Mouse (Mus musculus) embryonic facial prominence, embryonic 10.5 days (tissue): ENCODE measurements around the gene Cfap73. TPM values are rescaled to one million over a fixed set of nuclear protein-coding genes. Genes with fewer than 3 reads are reported as not detected.

Experiments used
- DNase-seq: peaks from one replicate; pipeline ENCODE4 v3.0.0-alpha.2; 2017; ENCODE audit warnings: low spot score
- H3K27ac ChIP-seq: fragments of 300-500 bp; sonication (generic); replicated peaks from 2 replicates; pipeline ENCODE4 v1.5.1; 2016; ENCODE audit warnings: mild to moderate bottlenecking
- H3K27me3 ChIP-seq: fragments of 300-500 bp; sonication (generic); replicated peaks from 2 replicates; pipeline ENCODE4 v1.6.1; 2016; ENCODE audit warnings: low read depth, mild to moderate bottlenecking; ENCODE audit not compliant: poor library complexity, severe bottlenecking
- H3K36me3 ChIP-seq: fragments of 300-500 bp; sonication (generic); replicated peaks from 2 replicates; pipeline ENCODE4 v1.6.1; 2016; ENCODE audit warnings: mild to moderate bottlenecking, moderate library complexity
- H3K4me1 ChIP-seq: fragments of 300-500 bp; sonication (generic); 2 replicates; pipeline ENCODE4 v1.6.1; 2016
- H3K4me3 ChIP-seq: fragments of 300-500 bp; sonication (generic); 2 replicates; pipeline ENCODE4 v1.5.1; 2016; ENCODE audit warnings: mild to moderate bottlenecking, moderate library complexity
- H3K9me3 ChIP-seq: fragments of 300-500 bp; sonication (generic); 2 replicates; pipeline ENCODE4 v1.6.1; 2016; ENCODE audit warnings: mild to moderate bottlenecking
- WGBS: fragments of 180-500 bp; shearing (Covaris S2); methylation state at CpG from one replicate; pipeline ENCODE4 v1.1.7; 2016; 5-methylcytosine and 5-hydroxymethylcytosine counted together
- polyA plus RNA-seq: library from polyadenylated mRNA; unstranded; fragments of >200 nt; fragmentation: Nextera tagmentation; extraction: Ambion mirVana; gene quantifications from 2 replicates; pipeline ENCODE4 v1.2.1, GENCODE M21; 2016

Gene Cfap73
- polyA plus RNA-seq, 1 experiment from 2014 or later = 0.27 TPM

GRCm38 (mm10) chr5:120621078-120621765, 12.8 kb downstream of the Cfap73 start:
- Histone ChIP-seq H3K9me3 (no peaks in the 10 kb centered on the region; the same call in 1 of the 2 replicates), H3K4me3 (no peak overlapping the region), H3K4me1 (peaks cover 6% of the 10 kb centered on the region), H3K27ac (no peak overlapping the region), H3K36me3 (peaks cover 100% of the 10 kb centered on the region), H3K27me3 (no peaks in the 10 kb centered on the region)
- no peak for DNase-seq
- 95% methylated on average over 23 of the region's 23 CpGs for WGBS

DNA sequence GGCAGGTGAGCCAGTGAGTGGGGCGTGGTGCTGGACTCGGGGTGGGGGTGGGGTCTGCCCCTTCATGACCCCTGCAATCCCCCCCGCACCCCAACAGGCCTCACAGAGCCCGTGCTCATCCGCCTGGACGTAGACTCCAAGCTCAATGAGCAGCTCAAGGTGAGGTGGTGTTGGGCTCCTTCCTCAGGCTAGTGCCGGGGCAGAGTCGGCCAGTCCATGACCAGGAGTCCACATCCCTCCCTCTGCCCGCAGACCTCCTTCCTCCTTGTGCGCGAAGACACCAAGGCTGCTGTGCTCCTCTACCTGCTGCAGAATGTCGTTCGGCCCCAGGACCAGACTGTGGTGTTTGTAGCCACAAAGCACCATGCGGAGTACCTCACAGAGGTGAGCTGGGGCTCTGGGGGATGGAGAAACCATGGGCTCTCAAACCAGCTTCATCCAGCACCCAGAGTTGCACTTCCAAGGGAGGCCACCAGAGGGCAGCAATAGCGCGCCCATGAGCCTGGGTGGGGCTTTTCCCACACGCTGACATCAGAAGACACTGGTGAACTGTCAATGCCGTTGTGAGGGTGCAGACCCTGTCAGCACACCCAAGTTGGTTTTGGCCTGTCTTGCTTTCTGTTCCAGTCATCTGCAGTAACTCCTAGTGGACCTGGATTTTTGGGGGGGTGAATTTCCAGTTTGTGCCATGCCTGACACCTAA, 13.5 kb downstream of the Cfap73 start:
- 69% methylated on average over 18 of the region's 18 CpGs for WGBS
- peak; percentile 84 for DNase-seq
- no peak overlapping the region for H3K27ac ChIP-seq
- no peaks in the 10 kb centered on the region for H3K27me3 ChIP-seq
- H3K4me1 ChIP-seq = no peaks in the 10 kb centered on the region
- H3K9me3 ChIP-seq = peaks cover 6% of the 10 kb centered on the region
- peaks cover 100% of the 10 kb centered on the region for H3K36me3 ChIP-seq
- no peak overlapping the region for H3K4me3 ChIP-seq

- DNase-seq = peak; percentile 67
- H3K27ac ChIP-seq = no peak overlapping the region
- peaks cover 95% of the 10 kb centered on the region for H3K36me3 ChIP-seq
- H3K27me3 ChIP-seq = no peaks in the 10 kb centered on the region
- H3K9me3 ChIP-seq = peaks cover 7% of the 10 kb centered on the region
- H3K4me3 ChIP-seq = no peak overlapping the region
- 17% methylated on average over 5 of the region's 5 CpGs for WGBS
- no peaks in the 10 kb centered on the region for H3K4me1 ChIP-seq
These were observed 14.8 kb downstream of the Cfap73 start for GRCm38 (mm10) chr5:120619201-120619600.

DNA sequence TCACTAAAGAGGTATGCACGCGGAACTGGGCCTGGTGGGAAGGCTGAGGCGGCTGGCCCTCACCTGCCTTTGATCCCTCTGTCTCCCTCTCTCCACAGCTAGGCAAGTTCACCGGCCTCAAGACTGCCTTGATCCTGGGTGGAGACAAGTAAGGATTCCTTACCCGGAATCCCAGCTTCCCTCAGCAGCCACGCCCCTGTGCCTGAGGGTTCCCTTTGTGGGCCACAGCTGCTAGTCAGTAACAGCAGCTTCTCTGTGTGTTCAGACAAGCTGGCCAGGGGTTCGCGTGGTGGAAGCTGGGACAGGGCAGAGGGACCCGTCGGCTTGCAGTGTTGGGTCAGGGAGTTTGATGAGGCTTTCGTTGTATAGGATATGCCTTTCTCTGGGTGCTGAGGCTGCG, 15.3 kb downstream of the Cfap73 start:
- DNase-seq = no peak
- H3K4me1 ChIP-seq = peaks cover 4% of the 10 kb centered on the region
- no peak overlapping the region for H3K27ac ChIP-seq
- H3K36me3 ChIP-seq = peaks cover 91% of the 10 kb centered on the region
- H3K9me3 ChIP-seq = peaks cover 7% of the 10 kb centered on the region
- H3K27me3 ChIP-seq = no peaks in the 10 kb centered on the region
- H3K4me3 ChIP-seq = no peak overlapping the region
- WGBS = 86% methylated on average over 12 of the region's 12 CpGs

- H3K9me3 ChIP-seq = peaks cover 7% of the 10 kb centered on the region
- DNase-seq = peak; percentile 40
- peaks cover 64% of the 10 kb centered on the region for H3K36me3 ChIP-seq
- 95% methylated on average over 4 of the region's 4 CpGs for WGBS
- H3K4me1 ChIP-seq = peaks cover 17% of the 10 kb centered on the region
- no peak overlapping the region for H3K27ac ChIP-seq
- H3K27me3 ChIP-seq = no peaks in the 10 kb centered on the region
- H3K4me3 ChIP-seq = no peak overlapping the region
These were observed 18.1 kb downstream of the Cfap73 start for GRCm38 (mm10) chr5:120615903-120616302.

DNA sequence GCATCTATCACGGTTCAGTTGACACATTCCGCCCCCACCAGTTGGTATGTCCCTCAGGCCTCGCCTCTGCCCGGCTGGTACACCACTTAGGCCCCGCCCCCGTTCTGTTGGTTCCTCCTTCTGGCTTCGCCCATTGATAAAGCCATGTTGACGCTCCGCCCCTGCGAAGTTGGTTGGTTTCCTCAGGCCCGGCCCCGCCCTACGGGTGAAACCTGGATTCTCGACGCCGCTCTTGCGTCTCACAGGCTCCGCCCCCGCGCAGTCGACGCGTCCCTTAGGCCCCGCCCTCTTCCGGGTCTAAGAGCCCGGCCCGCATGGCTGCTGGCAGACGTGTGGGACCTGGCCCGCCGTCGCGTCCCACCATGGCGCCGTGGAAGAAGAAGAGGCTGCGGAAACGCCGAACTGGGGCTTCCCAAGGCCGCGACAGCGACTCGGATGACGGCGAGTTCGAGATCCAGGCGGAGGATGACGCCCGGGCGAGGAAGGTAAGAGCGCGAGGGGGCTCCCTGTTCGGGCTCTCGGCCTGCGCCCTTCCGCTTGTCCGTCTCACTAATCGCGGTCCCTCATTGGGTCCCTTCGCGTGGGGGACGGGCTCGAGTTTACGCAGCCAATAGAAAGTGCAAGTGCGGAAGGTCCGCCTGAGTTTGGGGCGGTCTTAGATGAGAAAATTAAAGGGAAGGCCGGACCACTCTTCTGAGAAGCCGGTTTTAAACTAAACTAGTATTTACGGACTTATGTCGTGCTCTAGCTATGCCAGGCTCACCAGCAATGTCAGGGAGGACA, 21.0 kb downstream of the Cfap73 start:
- Histone ChIP-seq H3K36me3 (peaks cover 59% of the 10 kb centered on the region), H3K9me3 (peaks cover 7% of the 10 kb centered on the region), H3K27me3 (no peaks in the 10 kb centered on the region), H3K4me1 (peaks cover 19% of the 10 kb centered on the region), H3K4me3 (peak overlapping the region; percentile 78), H3K27ac (peak overlapping the region; percentile 96)
- under 1% methylated on average over 69 of the region's 69 CpGs for WGBS
- DNase-seq = peak; percentile 100

DNA sequence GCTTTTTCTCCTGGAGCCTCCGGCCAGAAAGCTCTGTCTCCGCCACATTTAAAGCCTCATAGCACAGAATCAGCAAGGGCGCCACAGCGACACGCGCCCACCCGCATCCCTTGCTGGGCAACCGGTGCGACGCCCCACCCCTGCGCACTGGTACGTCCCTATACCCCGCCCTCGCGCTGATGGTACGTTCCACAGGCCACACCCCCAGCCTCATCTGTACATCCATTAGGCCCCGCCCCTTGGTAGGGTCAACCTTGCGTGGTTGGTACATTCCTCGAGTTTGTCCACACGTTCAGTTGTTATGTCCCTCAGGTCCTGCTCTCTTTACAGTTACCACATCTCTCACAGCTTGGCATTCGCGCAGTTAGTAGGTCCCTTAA, 21.6 kb downstream of the Cfap73 start, which contains the start of the genes Rita1 and Ddx54:
Gene Rita1 (minus strand): TSS at position 148 of the 380 bp plus-strand sequence.
Gene Ddx54 (plus strand): TSS at position 298 of the 380 bp plus-strand sequence.
- Histone ChIP-seq H3K36me3 (peaks cover 55% of the 10 kb centered on the region), H3K27ac (peak within 1 kb of the TSS; percentile 96), H3K9me3 (peaks cover 7% of the 10 kb centered on the region), H3K27me3 (no peaks in the 10 kb centered on the region), H3K4me3 (peak within 1 kb of the TSS; percentile 78), H3K4me1 (peaks cover 19% of the 10 kb centered on the region)
- DNase-seq = peak; percentile 97
- under 1% methylated on average over 22 of the region's 22 CpGs for WGBS

GRCm38 (mm10) chr5:120611416-120611815, 22.6 kb downstream of the Cfap73 start:
- no peak for DNase-seq

DNA sequence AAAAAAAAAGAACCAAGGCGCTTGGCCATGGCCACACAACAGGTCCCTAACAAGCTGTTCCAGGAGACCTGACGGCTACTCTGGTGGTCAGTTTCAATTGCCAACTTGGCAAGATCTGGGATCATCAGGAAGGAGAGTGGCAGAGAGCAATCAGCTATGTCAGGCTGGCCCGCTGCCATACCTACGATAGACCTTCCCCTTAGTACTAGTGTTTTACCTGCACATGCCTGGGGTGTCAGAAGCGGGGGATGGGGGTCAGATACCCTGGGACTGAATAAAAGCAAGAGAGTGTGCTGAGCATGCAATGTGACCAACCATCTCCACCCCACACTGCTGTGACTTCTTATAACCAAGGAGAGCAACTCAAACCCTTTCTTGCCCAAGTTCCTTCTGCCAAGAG, 23.1 kb downstream of the Cfap73 start:
- no peaks in the 10 kb centered on the region for H3K27me3 ChIP-seq
- H3K27ac ChIP-seq = no peak overlapping the region
- H3K4me3 ChIP-seq = peak overlapping the region; percentile 78
- H3K9me3 ChIP-seq = peaks cover 5% of the 10 kb centered on the region
- H3K36me3 ChIP-seq = peaks cover 40% of the 10 kb centered on the region
- 92% methylated on average over 5 of the region's 5 CpGs for WGBS
- DNase-seq = no peak
- H3K4me1 ChIP-seq = peaks cover 19% of the 10 kb centered on the region

More at GRCm38 (mm10) chr5:120611416-120611815, 22.6 kb downstream of the Cfap73 start:
- Histone ChIP-seq H3K36me3 (peaks cover 45% of the 10 kb centered on the region), H3K9me3 (peaks cover 7% of the 10 kb centered on the region), H3K27ac (peak overlapping the region; percentile 44), H3K27me3 (no peaks in the 10 kb centered on the region), H3K4me3 (peak overlapping the region; percentile 78), H3K4me1 (peaks cover 19% of the 10 kb centered on the region)
- 52% methylated on average over 8 of the region's 8 CpGs for WGBS

DNA sequence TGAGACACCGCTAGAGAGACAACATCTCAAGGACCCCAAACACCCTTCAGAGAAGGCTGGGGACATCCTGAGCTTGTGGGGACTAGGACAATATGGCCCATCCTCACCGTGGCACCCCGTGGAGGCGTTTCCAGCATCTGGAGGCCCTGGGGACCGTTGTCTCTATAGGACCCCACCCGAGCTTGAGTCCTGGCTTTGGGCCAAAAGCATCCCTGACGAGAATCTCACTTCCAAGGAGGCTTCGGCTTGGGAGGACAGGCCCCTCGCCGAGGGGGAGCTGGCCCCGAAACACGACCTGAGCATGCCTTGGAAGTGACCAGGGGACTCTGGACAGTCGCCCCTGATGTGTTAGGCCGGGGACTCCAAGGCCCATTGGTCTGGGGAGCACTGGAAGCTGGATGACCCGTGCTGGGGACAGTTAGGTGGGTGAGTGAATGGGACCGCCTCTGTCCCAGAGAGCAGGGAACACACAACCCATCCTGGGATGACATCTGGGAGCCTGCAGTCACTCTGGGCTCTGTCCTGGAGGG, 24.7 kb downstream of the Cfap73 start:
- Histone ChIP-seq H3K4me3 (no peak overlapping the region), H3K27ac (no peak overlapping the region), H3K36me3 (peaks cover 27% of the 10 kb centered on the region), H3K4me1 (peaks cover 27% of the 10 kb centered on the region), H3K27me3 (no peaks in the 10 kb centered on the region), H3K9me3 (no peaks in the 10 kb centered on the region)
- no peak for DNase-seq
- WGBS = 87% methylated on average over 16 of the region's 16 CpGs

- 82% methylated on average over 3 of the region's 3 CpGs for WGBS
These were observed 26.7 kb downstream of the Cfap73 start for GRCm38 (mm10) chr5:120607335-120607734.

DNA sequence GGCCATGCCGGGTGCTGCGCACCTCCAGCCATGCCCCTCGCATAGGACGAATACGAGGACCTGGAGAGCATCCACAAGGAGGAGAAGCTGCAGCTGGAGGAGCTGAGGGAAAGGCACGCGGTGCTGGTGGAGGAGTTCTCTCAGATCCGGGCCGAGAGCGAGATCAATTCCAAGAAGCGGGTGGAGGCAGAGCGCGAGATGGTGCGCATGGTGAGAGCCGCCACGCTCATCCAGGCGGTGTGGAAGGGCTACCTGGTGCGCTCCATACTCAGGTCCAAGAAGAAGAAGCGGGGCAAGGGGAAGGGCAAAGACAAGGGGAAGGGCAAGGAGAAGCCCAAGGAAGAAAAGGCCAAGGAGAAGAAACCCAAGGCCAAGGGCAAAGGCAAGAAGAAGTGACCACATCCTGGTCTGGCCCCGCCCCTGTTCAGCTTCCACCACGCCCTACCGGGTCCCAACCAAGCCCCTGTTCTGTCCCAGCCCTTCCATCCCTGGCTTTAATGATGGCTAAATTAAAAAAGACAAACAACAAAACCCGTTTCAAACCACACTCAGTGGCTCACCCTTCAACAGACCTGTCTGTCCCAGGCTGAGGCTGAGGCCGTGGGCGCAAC, 27.3 kb downstream of the Cfap73 start:
- WGBS = 69% methylated on average over 25 of the region's 25 CpGs
- Histone ChIP-seq H3K36me3 (peaks cover 27% of the 10 kb centered on the region), H3K27ac (no peak overlapping the region), H3K9me3 (no peaks in the 10 kb centered on the region), H3K4me3 (no peak overlapping the region), H3K27me3 (no peaks in the 10 kb centered on the region), H3K4me1 (peaks cover 18% of the 10 kb centered on the region)
- no peak for DNase-seq

More at GRCm38 (mm10) chr5:120607335-120607734, 26.7 kb downstream of the Cfap73 start:
- Histone ChIP-seq H3K4me1 (peaks cover 22% of the 10 kb centered on the region), H3K27me3 (no peaks in the 10 kb centered on the region), H3K9me3 (no peaks in the 10 kb centered on the region), H3K27ac (no peak overlapping the region), H3K36me3 (peaks cover 27% of the 10 kb centered on the region), H3K4me3 (no peak overlapping the region)
- DNase-seq = no peak
